27 mouse cellular contexts compared by ENCODE assay signal in the genomic region with DNA sequence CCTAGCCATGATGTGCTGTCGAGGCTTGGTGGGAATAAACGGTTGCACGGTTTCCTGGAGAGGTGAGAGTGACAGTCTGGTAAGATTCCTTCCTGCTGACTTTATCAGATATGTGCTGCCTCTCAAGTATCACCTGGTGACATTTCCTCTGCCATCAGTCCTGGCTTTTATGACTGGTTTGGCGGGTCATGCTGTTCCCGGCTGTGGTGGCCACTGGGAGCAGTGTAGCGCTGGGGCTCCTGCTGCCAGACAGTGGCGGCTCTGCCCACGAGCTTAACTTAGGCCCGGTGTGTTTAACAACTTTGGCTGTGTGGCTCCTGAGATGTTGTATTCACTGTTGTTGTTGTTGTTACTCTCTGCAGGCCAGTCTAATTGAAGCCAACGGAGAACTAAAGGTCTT. TPM values are rescaled to one million over a fixed set of nuclear protein-coding genes. Genes with fewer than 3 reads are reported as not detected.
A peak's percentile ranks its signal among the peaks of the same experiment; 100 is the strongest.
DNase-seq lines count a peak whose midpoint lies in the region; ATAC-seq and TF ChIP-seq lines count a peak whose summit lies in the region.
"Had no signal": no experiment of that assay in that cellular context is flagged by ENCODE, and none has a peak within 500 bp of the region (broad histone marks: within the 10 kb centered on the region; RNA-seq: fewer than 3 reads in every experiment).

No protein-coding gene starts in this region.

- no peaks in the 10 kb centered on the region for H3K9me3 ChIP-seq in hindbrain, postnatal 0 days (ENCODE audit: low read length)
- peaks cover 6% of the 10 kb centered on the region for H3K9me3 ChIP-seq in hindbrain, embryonic 10.5 days
- H3K9me3 ChIP-seq: forebrain, embryonic 15.5 days; midbrain, embryonic 10.5 days had no signal

- peak; percentile 21; the same call in 1 of the 2 replicates for TF ChIP-seq CTCF in hindbrain, postnatal 0 days (IDR thresholded peaks at IDR 0.05; ENCODE audit: low read depth)

- no peak overlapping the region for H3K9ac ChIP-seq in hindbrain, postnatal 0 days (replicated peaks; ENCODE audit: low read length)
- H3K9ac ChIP-seq: forebrain, embryonic 15.5 days had no signal

- ATAC-seq in hindbrain, postnatal 0 days = no peak
- ATAC-seq: forebrain, embryonic 15.5 days had no signal

- WGBS in hindbrain, postnatal 0 days = 81% methylated on average over 10 of the region's 10 CpGs
- 90% methylated on average over 10 of the region's 10 CpGs for WGBS in hindbrain, embryonic 10.5 days

- no peaks in the 10 kb centered on the region for H3K27me3 ChIP-seq in hindbrain, postnatal 0 days (ENCODE audit: insufficient read depth, low read length)
- no peaks in the 10 kb centered on the region for H3K27me3 ChIP-seq in hindbrain, embryonic 10.5 days (ENCODE audit: insufficient read depth, poor library complexity, severe bottlenecking)
- H3K27me3 ChIP-seq: forebrain, embryonic 15.5 days had no signal

- no peak overlapping the region for H3K4me3 ChIP-seq in hindbrain, postnatal 0 days (ENCODE audit: low read length)
- no peak overlapping the region for H3K4me3 ChIP-seq in hindbrain, embryonic 10.5 days
- H3K4me3 ChIP-seq: forebrain, embryonic 15.5 days; midbrain, embryonic 10.5 days had no signal

- peaks cover 59% of the 10 kb centered on the region for H3K36me3 ChIP-seq in hindbrain, postnatal 0 days (ENCODE audit: insufficient read depth, low read length)
- peaks cover 100% of the 10 kb centered on the region for H3K36me3 ChIP-seq in hindbrain, embryonic 10.5 days

- no peak overlapping the region for H3K27ac ChIP-seq in hindbrain, postnatal 0 days
- H3K27ac ChIP-seq in hindbrain, embryonic 10.5 days = no peak overlapping the region
- H3K27ac ChIP-seq: forebrain, embryonic 15.5 days; macrophage; midbrain, embryonic 10.5 days had no signal

- no peaks in the 10 kb centered on the region for H3K4me1 ChIP-seq in hindbrain, postnatal 0 days (ENCODE audit: insufficient read depth, low read length)
- no peaks in the 10 kb centered on the region for H3K4me1 ChIP-seq in hindbrain, embryonic 10.5 days (replicated peaks)
- H3K4me1 ChIP-seq: forebrain, embryonic 15.5 days; midbrain, embryonic 10.5 days had no signal

- no peak overlapping the region for H3K4me2 ChIP-seq in hindbrain, postnatal 0 days (ENCODE audit: low read depth, low read length)
- H3K4me2 ChIP-seq: forebrain, embryonic 15.5 days; heart, embryonic 11.5 days had no signal

- DNase-seq in hindbrain, postnatal 0 days (ENCODE audit: low spot score) = no peak
- DNase-seq in hindbrain, embryonic 10.5 days (ENCODE audit: low spot score) = no peak
- peak; percentile 37 to 48 for DNase-seq in urinary bladder, adult 18-20 months (ENCODE audit: low spot score in 2 of 2)
- DNase-seq in urinary bladder, postnatal 4 days (ENCODE audit: low spot score in 2 of 2) = no peak
- DNase-seq in gastrocnemius, adult 8-10 months (ENCODE audit: low spot score in 2 of 2) = peak; percentile 48 to 63
- peak; percentile 67 for DNase-seq in skeletal muscle tissue, adult 2 months (ENCODE audit: low read depth, low spot score)
- DNase-seq in left cerebral cortex, adult 8-10 months (ENCODE audit: low spot score in 2 of 2) = no peak
- no peak for DNase-seq in spleen, postnatal 4 days (ENCODE audit: low spot score in 2 of 2)
- DNase-seq: adrenal gland, adult 8-10 months; cerebellum, adult 9-10 months; kidney, adult 8-10 months; kidney, postnatal 14 days; left cerebral cortex, postnatal 4 days; liver; lung, adult 18-20 months; retina, postnatal 1 day; right cerebral cortex, postnatal 4 days had no signal

RNA-seq across cellular contexts. Expression of a gene that starts 18.1 kb away (rescaled TPM):
- total RNA-seq in hindbrain, postnatal 0 days (2014; rRNA removed) = 66.3 and 74.1 TPM in 2 replicates
- 85.1 and 86.2 TPM in 2 replicates for polyA plus RNA-seq in hindbrain, postnatal 0 days (2015; fragmentation: Nextera tagmentation; extraction: Ambion mirVana)
- polyA plus RNA-seq in hindbrain, embryonic 10.5 days (2016; fragmentation: Nextera tagmentation; extraction: Ambion mirVana) = 162 and 186 TPM in 2 replicates
- total RNA-seq in gastrocnemius, adult 8-10 months (2022) = 10 to 100 TPM; 49.4 to 70.8 (median 63.2) TPM
- 10 to 100 TPM; 49.4 to 72.9 (median 53.6) TPM for total RNA-seq in left cerebral cortex, adult 8-10 months (2022)

RNA-seq across cellular contexts. Expression of a gene that starts 39.9 kb away (rescaled TPM):
- not detected in 2 replicates for total RNA-seq in hindbrain, postnatal 0 days (2014; rRNA removed)
- not detected in 2 replicates for polyA plus RNA-seq in hindbrain, postnatal 0 days (2015; fragmentation: Nextera tagmentation; extraction: Ambion mirVana)
- polyA plus RNA-seq in hindbrain, embryonic 10.5 days (2016; fragmentation: Nextera tagmentation; extraction: Ambion mirVana) = 0.18 TPM in 1 of 2 replicates, not detected in the other
- total RNA-seq in gastrocnemius, adult 8-10 months (2022) = not detected
- not detected for total RNA-seq in left cerebral cortex, adult 8-10 months (2022)
- total RNA-seq: hematopoietic stem cell, adult 5-6 weeks; layer of hippocampus, adult 8-10 months; left cerebral cortex, adult 18-20 months; left cerebral cortex, postnatal 4 days had no signal
- polyA plus RNA-seq: embryonic facial prominence, embryonic 14.5 days; forebrain, embryonic 15.5 days; heart, embryonic 11.5 days; macrophage; midbrain, embryonic 10.5 days; neural tube, embryonic 11.5 days had no signal

RNA-seq across cellular contexts. Expression of a gene that starts 48.2 kb away (rescaled TPM):
- total RNA-seq in hindbrain, postnatal 0 days (2014; rRNA removed) = not detected in 2 replicates
- not detected in 2 replicates for polyA plus RNA-seq in hindbrain, postnatal 0 days (2015; fragmentation: Nextera tagmentation; extraction: Ambion mirVana)
- polyA plus RNA-seq in hindbrain, embryonic 10.5 days (2016; fragmentation: Nextera tagmentation; extraction: Ambion mirVana) = 0.02 TPM in 1 of 2 replicates, not detected in the other
- total RNA-seq in gastrocnemius, adult 8-10 months (2022) = not detected
- total RNA-seq in left cerebral cortex, adult 8-10 months (2022) = under 1 TPM in 1 of 4 experiments, not detected in 3; 0.09 TPM
- total RNA-seq: hematopoietic stem cell, adult 5-6 weeks; layer of hippocampus, adult 8-10 months; left cerebral cortex, adult 18-20 months; left cerebral cortex, postnatal 4 days had no signal
- polyA plus RNA-seq: embryonic facial prominence, embryonic 14.5 days; macrophage; midbrain, embryonic 10.5 days; neural tube, embryonic 11.5 days; stomach, embryonic 14.5 days had no signal

Comparison
In these comparisons a context has a peak if more than half of its experiments do, and no peak if none do; other contexts are left out.
1. DNase-seq: peak in urinary bladder, adult 18-20 months (2 of 2), gastrocnemius, adult 8-10 months (2 of 2) and skeletal muscle tissue, adult 2 months (single experiment); none in hindbrain, postnatal 0 days (single experiment), hindbrain, embryonic 10.5 days (single experiment), urinary bladder, postnatal 4 days (0 of 2), left cerebral cortex, adult 8-10 months (0 of 2) and spleen, postnatal 4 days (0 of 2).